Mouse (Mus musculus): ENCODE results near the gene Prph2. TPM values are rescaled to one million over a fixed set of nuclear protein-coding genes. Genes with fewer than 3 reads are reported as not detected.

Prph2 gene
- polyA plus RNA-seq, 1 experiment from 2014 or later: not detected

DNA sequence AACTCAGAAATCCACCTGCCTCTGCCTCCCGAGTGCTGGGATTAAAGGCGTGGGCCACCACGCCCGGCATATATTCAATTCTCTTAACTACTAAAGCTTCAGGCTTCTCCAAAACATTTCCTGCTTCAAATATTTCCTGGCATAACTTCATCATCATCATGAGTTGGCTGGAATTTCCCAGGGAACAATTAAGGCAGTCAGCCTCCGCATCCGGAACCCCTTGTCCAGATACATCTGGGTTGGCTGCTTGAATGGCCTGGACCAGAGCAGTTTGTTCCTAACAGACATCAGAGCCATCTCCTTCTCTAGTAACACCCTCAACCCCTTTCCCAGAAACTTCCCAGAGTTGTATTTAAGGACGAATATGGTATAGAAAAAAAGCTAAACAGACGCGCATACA lies 14.8 kb upstream of the Prph2 start:
- ATAC-seq (ENCODE audit: low read depth) (no peak), DNase-seq (no peak)
- H3K9ac ChIP-seq: no peak overlapping the region
- no peak overlapping the region for H3K4me3 ChIP-seq (replicated peaks)
- peaks cover 30% of the 10 kb centered on the region for H3K4me1 ChIP-seq (replicated peaks)
- H3K27ac ChIP-seq: no peak overlapping the region
- H3K27me3 ChIP-seq: no peaks in the 10 kb centered on the region
- no peak overlapping the region for H3K4me2 ChIP-seq
- WGBS (ENCODE audit: insufficient replicate concordance): 85% methylated on average over 9 of the region's 9 CpGs
- peaks cover 11% of the 10 kb centered on the region for H3K36me3 ChIP-seq
- no peaks in the 10 kb centered on the region for H3K9me3 ChIP-seq (replicated peaks)

DNA sequence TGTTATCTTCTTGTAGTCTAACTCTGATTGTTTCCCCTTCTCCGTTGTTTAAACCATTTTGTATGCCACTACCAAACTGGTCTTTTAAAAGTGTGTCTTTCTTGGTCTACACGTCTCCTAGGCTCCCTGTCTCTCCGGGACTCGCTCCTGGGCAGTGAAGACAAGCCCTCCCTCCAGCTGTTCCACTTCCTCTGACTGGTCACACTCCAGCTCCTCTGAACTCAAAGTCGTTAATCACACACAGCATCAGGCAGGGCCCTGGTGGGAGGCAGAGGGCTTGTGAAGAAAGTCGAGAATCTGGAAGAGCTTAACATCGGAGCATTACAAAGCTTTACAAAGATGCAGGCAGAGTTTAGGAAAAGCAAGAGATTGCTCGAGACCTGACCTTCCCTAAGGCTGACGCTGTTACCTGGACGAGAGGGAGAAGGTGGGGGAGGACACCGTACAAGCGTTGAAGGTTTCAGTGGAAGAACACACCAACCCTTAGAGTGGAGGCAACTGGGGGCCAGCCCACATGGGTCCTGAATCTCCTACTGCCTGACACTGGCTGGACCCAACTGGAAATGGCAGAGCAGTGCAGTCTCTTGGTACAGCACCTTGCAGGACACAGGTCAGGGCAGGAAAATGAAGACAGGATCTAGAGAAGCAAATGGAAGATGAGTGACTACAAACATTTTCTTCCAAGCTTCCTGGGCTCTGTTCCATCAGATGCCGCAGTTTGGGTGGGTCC lies 12.9 kb upstream of the Prph2 start:
- Histone ChIP-seq H3K9ac (no peak overlapping the region), H3K9me3 (replicated peaks) (no peaks in the 10 kb centered on the region), H3K4me2 (no peak overlapping the region), H3K4me3 (replicated peaks) (no peak overlapping the region), H3K4me1 (replicated peaks) (peaks cover 16% of the 10 kb centered on the region), H3K27ac (no peak overlapping the region), H3K27me3 (no peaks in the 10 kb centered on the region), H3K36me3 (peaks cover 7% of the 10 kb centered on the region)
- WGBS (ENCODE audit: insufficient replicate concordance): 48% methylated on average over 13 of the region's 13 CpGs
- no peak for DNase-seq
- ATAC-seq (ENCODE audit: low read depth): no peak

DNA sequence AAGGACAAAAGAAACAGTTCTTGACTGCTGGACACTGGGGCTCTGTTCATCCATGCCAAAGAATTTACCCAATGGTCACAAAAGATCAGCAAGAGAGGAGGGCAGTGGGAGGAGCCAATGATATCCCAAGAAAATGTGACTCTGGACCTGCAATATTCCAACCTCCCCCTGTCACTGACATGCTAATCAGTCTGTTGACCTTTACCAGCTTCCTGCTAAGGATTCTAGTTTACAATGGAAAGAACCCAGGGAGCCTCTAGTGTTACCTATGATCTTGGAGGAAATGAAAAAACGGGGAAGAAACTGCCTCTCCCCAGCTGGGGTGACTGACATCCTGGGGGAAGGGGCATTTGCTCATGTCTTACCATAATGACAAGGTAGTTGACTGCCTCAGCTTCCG lies 9.3 kb upstream of the Prph2 start:
- DNase-seq: no peak
- no peaks in the 10 kb centered on the region for H3K9me3 ChIP-seq (replicated peaks)
- no peaks in the 10 kb centered on the region for H3K36me3 ChIP-seq
- no peak for ATAC-seq (ENCODE audit: low read depth)
- no peak overlapping the region for H3K9ac ChIP-seq
- no peak overlapping the region for H3K4me3 ChIP-seq (replicated peaks)
- H3K27me3 ChIP-seq: no peaks in the 10 kb centered on the region
- H3K4me1 ChIP-seq (replicated peaks): peaks cover 3% of the 10 kb centered on the region; the same call in 1 of the 2 replicates
- H3K27ac ChIP-seq: no peak overlapping the region
- 45% methylated on average over 2 of the region's 2 CpGs for WGBS (ENCODE audit: insufficient replicate concordance)
- no peak overlapping the region for H3K4me2 ChIP-seq

- Histone ChIP-seq H3K4me2 (no peak overlapping the region), H3K36me3 (no peaks in the 10 kb centered on the region), H3K4me1 (replicated peaks) (peaks cover 3% of the 10 kb centered on the region; the same call in 1 of the 2 replicates), H3K9ac (no peak overlapping the region), H3K4me3 (replicated peaks) (no peak overlapping the region), H3K27me3 (no peaks in the 10 kb centered on the region), H3K27ac (no peak overlapping the region), H3K9me3 (replicated peaks) (no peaks in the 10 kb centered on the region)
- WGBS (ENCODE audit: insufficient replicate concordance): 18% methylated on average over 19 of the region's 19 CpGs
- ATAC-seq (ENCODE audit: low read depth) (peak; percentile 51; the same call in 1 of the 2 replicates), DNase-seq (peak; percentile 60)
Observed at GRCm38 (mm10) chr17:46903876-46904490, 6.3 kb upstream of the Prph2 start.

- DNase-seq: no peak
- ATAC-seq (ENCODE audit: low read depth): no peak
- H3K9ac ChIP-seq: no peak overlapping the region
- no peak overlapping the region for H3K4me3 ChIP-seq (replicated peaks)
- H3K4me2 ChIP-seq: no peak overlapping the region
- peaks cover 5% of the 10 kb centered on the region; the same call in 1 of the 2 replicates for H3K27me3 ChIP-seq
- no peaks in the 10 kb centered on the region for H3K36me3 ChIP-seq
- WGBS (ENCODE audit: insufficient replicate concordance): 22% methylated on average over 6 of the region's 6 CpGs
- no peak overlapping the region for H3K27ac ChIP-seq
- H3K9me3 ChIP-seq (replicated peaks): no peaks in the 10 kb centered on the region
- H3K4me1 ChIP-seq (replicated peaks): no peaks in the 10 kb centered on the region
Observed at GRCm38 (mm10) chr17:46912331-46912730, 2.1 kb downstream of the Prph2 start.

- DNase-seq: no peak
- Histone ChIP-seq H3K4me2 (no peak overlapping the region), H3K27me3 (peaks cover 5% of the 10 kb centered on the region; the same call in 1 of the 2 replicates), H3K4me1 (replicated peaks) (no peaks in the 10 kb centered on the region), H3K9ac (no peak overlapping the region), H3K36me3 (no peaks in the 10 kb centered on the region), H3K27ac (no peak overlapping the region), H3K4me3 (replicated peaks) (no peak overlapping the region), H3K9me3 (replicated peaks) (no peaks in the 10 kb centered on the region)
- no peak for ATAC-seq (ENCODE audit: low read depth)
- WGBS (ENCODE audit: insufficient replicate concordance): 54% methylated on average over 3 of the region's 3 CpGs
Observed at GRCm38 (mm10) chr17:46915129-46915528, 4.9 kb downstream of the Prph2 start.

DNA sequence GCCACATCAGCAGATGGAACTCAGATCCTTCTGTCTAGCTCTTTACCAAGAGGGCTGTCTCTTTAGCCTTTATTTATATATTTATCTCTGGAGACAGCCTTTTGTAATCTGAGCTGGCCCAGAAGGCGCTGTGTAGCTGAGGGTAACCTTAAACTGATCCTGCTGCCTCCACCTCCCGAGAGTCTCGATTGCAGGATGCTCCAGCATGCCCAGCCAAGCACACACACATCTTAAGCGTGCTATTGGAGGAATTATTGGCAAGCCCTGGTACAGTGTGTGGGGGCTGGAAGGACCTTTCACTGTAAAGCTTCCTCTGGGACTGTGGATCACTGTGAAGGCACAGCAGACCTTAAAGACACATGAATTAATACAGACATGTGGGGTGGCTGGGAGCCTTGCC lies 8.7 kb downstream of the Prph2 start:
- no peak overlapping the region for H3K4me2 ChIP-seq
- H3K4me1 ChIP-seq (replicated peaks): no peaks in the 10 kb centered on the region
- no peaks in the 10 kb centered on the region for H3K36me3 ChIP-seq
- H3K27ac ChIP-seq: no peak overlapping the region
- WGBS (ENCODE audit: insufficient replicate concordance): 36% methylated on average over 4 of the region's 4 CpGs
- no peak overlapping the region for H3K9ac ChIP-seq
- H3K9me3 ChIP-seq (replicated peaks): no peaks in the 10 kb centered on the region
- no peak overlapping the region for H3K4me3 ChIP-seq (replicated peaks)
- no peak for DNase-seq
- H3K27me3 ChIP-seq: no peaks in the 10 kb centered on the region
- ATAC-seq (ENCODE audit: low read depth): no peak

DNA sequence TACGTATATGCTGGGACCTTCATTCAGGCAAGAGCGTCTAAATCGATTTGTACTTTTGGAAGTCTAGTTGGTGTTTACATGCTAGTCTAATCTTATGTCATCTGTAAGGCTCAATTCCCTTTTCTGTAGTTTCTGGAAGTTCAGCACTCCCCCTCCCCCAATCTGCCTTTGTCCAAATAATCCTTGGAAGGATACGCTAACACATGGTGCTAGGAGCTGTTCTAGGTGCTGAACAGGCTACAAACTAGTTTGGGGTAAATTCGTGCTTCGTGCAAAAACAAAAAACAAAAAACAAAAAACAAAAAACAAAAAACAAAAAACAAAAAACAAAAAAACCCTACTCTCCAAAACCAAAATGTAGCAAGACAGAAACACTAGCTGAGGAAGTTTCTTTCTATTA lies 10.6 kb downstream of the Prph2 start:
- Histone ChIP-seq H3K4me2 (no peak overlapping the region), H3K36me3 (no peaks in the 10 kb centered on the region), H3K9me3 (replicated peaks) (no peaks in the 10 kb centered on the region), H3K4me3 (replicated peaks) (no peak overlapping the region), H3K27me3 (no peaks in the 10 kb centered on the region), H3K9ac (no peak overlapping the region), H3K4me1 (replicated peaks) (no peaks in the 10 kb centered on the region), H3K27ac (no peak overlapping the region)
- ATAC-seq (ENCODE audit: low read depth): no peak
- DNase-seq: no peak
- 61% methylated on average over 6 of the region's 6 CpGs for WGBS (ENCODE audit: insufficient replicate concordance)

DNA sequence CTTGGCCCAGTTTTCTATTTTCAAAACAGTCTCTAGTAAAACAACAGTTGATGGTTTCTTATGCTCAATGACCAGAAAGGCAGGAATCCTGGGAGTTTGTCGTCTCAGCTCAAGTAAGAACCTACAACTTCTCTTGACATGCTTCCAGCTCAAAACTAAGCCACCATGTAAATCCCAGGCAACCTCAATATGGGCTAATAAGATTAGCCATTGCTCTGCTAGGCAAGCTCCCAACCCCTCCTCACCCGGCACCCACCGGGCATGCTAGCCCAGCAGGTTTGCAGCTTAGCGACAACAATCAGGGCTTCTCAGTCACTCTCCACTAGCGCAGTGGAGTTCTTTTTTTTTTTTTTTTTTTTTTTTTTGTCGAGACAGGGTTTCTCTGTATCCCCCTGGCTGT lies 15.9 kb downstream of the Prph2 start:
- Histone ChIP-seq H3K4me2 (no peak overlapping the region), H3K9ac (no peak overlapping the region), H3K4me1 (replicated peaks) (peaks cover 15% of the 10 kb centered on the region), H3K27me3 (no peaks in the 10 kb centered on the region), H3K36me3 (peaks cover 28% of the 10 kb centered on the region), H3K4me3 (replicated peaks) (no peak overlapping the region), H3K27ac (no peak overlapping the region), H3K9me3 (replicated peaks) (no peaks in the 10 kb centered on the region)
- 56% methylated on average over 6 of the region's 6 CpGs for WGBS (ENCODE audit: insufficient replicate concordance)
- no peak for ATAC-seq (ENCODE audit: low read depth)
- DNase-seq: no peak

- ATAC-seq (ENCODE audit: low read depth) (no peak), DNase-seq (no peak)
- peaks cover 15% of the 10 kb centered on the region for H3K4me1 ChIP-seq (replicated peaks)
- H3K27me3 ChIP-seq: no peaks in the 10 kb centered on the region
- no peaks in the 10 kb centered on the region for H3K9me3 ChIP-seq (replicated peaks)
- no peak overlapping the region for H3K27ac ChIP-seq
- H3K4me2 ChIP-seq: no peak overlapping the region
- peaks cover 35% of the 10 kb centered on the region for H3K36me3 ChIP-seq
- no peak overlapping the region for H3K4me3 ChIP-seq (replicated peaks)
- 56% methylated on average over 3 of the region's 3 CpGs for WGBS (ENCODE audit: insufficient replicate concordance)
- H3K9ac ChIP-seq: no peak overlapping the region
Observed at GRCm38 (mm10) chr17:46926941-46927340, 16.7 kb downstream of the Prph2 start.

- DNase-seq: no peak
Observed at GRCm38 (mm10) chr17:46927781-46928180, 17.5 kb downstream of the Prph2 start.

DNA sequence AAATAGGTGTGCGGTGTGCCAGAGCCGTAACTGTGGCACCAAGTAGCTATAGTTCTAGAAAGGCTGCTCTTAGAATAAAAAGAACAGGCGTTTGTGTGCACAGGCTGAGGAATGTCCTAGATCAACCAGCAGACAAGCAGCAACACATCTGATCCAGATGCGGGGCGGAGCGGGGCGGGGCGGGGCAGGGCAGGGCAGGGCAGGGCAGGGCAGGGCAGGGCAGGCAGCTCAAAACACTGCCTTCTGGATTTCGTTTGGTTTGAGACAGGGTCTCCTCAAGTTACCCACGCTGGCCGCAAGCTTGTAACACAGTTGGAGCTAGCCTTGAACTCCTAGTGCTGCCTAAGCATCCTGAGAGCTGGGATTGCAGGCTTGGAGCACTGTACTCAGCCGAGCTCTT lies 19.0 kb downstream of the Prph2 start:
- Histone ChIP-seq H3K4me2 (no peak overlapping the region), H3K9me3 (replicated peaks) (no peaks in the 10 kb centered on the region), H3K9ac (no peak overlapping the region), H3K27me3 (no peaks in the 10 kb centered on the region), H3K27ac (no peak overlapping the region), H3K4me3 (replicated peaks) (no peak overlapping the region), H3K36me3 (peaks cover 59% of the 10 kb centered on the region), H3K4me1 (replicated peaks) (peaks cover 15% of the 10 kb centered on the region)
- ATAC-seq (ENCODE audit: low read depth) (no peak), DNase-seq (no peak)
- WGBS (ENCODE audit: insufficient replicate concordance): 71% methylated on average over 12 of the region's 12 CpGs

More at GRCm38 (mm10) chr17:46927781-46928180, 17.5 kb downstream of the Prph2 start:
- Histone ChIP-seq H3K4me2 (no peak overlapping the region), H3K27me3 (no peaks in the 10 kb centered on the region), H3K27ac (no peak overlapping the region), H3K4me1 (replicated peaks) (peaks cover 15% of the 10 kb centered on the region), H3K36me3 (peaks cover 44% of the 10 kb centered on the region), H3K4me3 (replicated peaks) (no peak overlapping the region), H3K9ac (no peak overlapping the region), H3K9me3 (replicated peaks) (no peaks in the 10 kb centered on the region)
- ATAC-seq (ENCODE audit: low read depth): no peak
- 79% methylated on average over 5 of the region's 5 CpGs for WGBS (ENCODE audit: insufficient replicate concordance)

Data from liver, embryonic 13.5 days (tissue).